Mouse (Mus musculus): ENCODE results near the gene Hsd17b1. TPM values are rescaled to one million over a fixed set of nuclear protein-coding genes. Genes with fewer than 3 reads are reported as not detected.

Hsd17b1 gene
- not detected for total RNA-seq (2021)

GRCm38 (mm10) chr11:101078121-101078520 lies at the start of gene Hsd17b1:
Gene Hsd17b1, plus strand, starts transcription at chr11:101078411.
- DNase-seq: no peak

- no peak for DNase-seq
These were observed 48.9 kb upstream of the Hsd17b1 start for GRCm38 (mm10) chr11:101029320-101029719.

- peak; percentile 36 for DNase-seq
These were observed 47.9 kb upstream of the Hsd17b1 start for GRCm38 (mm10) chr11:101030136-101030807.

- DNase-seq: no peak
These were observed 47.4 kb upstream of the Hsd17b1 start for GRCm38 (mm10) chr11:101030808-101031156.

GRCm38 (mm10) chr11:101031470-101031869 lies 46.7 kb upstream of the Hsd17b1 start:
- no peak for DNase-seq

DNA sequence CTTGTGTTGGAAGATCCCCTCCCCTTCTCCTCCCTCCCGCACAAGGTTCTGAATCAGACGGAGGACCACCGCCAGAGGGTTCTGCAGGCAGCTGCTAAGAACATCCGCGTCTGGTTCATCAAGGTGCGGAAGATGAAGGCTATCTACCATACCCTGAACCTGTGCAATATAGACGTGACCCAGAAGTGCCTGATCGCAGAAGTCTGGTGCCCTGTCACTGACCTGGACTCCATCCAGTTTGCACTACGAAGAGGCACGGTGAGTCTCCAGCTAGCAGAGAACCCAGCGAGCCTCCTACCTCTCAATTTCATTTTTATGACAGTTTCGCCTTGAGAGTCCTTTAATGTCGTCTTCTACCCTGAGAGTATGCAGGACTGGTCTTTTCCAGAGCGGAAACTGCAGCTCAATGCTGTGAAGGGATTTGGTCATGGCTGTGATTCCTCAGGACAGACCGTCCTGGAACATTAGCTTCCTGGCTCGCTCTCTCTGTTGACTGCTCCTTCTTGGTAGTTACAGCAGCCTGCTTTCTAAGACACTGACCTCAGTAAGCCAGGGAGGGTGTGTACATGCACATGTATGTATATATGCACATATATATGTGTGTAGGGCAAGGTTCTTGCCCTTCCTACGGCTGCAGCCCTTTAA lies 44.2 kb upstream of the Hsd17b1 start:
- DNase-seq: no peak

- no peak for DNase-seq
These were observed 43.4 kb upstream of the Hsd17b1 start for GRCm38 (mm10) chr11:101034614-101035327.

DNA sequence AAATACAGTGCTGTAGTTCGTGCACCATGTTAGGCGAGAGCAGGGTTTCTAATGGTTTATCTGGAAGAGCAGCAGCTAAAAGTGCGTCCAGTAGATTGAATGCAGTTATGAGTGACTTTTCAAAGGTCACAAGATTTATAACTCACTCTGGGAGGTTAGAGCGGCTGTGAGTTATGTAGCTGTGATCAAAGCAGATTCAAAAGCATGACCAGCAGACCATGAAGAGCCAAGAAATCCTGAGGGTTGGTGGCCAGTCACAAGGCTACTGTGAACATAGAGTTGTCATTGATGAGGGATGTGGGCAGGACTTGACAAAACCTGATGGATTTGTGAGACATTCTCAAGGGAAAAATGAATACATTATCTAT lies 42.9 kb upstream of the Hsd17b1 start:
- DNase-seq: no peak

- DNase-seq: no peak
These were observed 40.4 kb upstream of the Hsd17b1 start for GRCm38 (mm10) chr11:101037795-101038194.

GRCm38 (mm10) chr11:101045826-101046225 lies 32.4 kb upstream of the Hsd17b1 start:
- no peak for DNase-seq

DNA sequence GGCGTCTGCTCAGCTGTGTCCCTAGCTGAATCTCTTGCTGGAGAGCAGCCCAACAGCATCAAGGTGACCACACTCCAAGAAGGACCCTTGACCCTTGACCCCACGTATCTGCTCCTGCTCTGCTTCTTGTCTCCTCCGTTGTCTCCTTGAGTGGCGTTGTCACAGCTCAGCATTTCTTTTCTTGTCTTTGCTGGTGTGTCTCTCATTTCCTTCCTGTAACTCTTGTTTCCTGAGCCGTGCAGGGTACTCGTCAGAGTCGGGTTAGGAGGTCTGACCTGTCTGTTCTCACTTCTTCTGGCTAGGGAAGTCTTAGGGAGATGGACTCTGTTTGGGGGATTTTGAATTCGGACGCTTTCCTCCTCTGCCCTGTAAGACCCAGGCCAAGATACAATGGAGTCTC lies 31.8 kb upstream of the Hsd17b1 start:
- DNase-seq: no peak

DNA sequence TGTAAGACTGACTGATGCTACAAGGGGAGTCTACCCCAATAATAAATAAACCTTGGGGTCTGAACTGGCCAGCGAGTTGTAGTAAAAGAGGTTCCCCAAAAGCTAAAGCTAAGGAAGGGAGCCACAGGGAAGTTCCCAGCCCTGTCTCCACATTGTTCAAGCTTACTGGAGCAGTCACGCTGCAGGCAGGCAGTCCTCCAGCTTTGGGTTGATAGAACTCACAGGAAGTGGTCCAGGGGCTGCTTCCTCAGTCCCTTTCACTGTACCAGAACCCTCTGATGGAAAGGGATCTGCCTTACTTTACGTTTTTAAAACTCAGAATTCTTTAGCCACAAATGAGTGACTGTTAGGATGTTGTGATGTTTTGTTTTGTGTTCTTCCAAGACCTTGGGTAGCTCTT lies 30.7 kb upstream of the Hsd17b1 start:
- DNase-seq: no peak

GRCm38 (mm10) chr11:101050359-101050758 lies 27.9 kb upstream of the Hsd17b1 start:
- no peak for DNase-seq

DNA sequence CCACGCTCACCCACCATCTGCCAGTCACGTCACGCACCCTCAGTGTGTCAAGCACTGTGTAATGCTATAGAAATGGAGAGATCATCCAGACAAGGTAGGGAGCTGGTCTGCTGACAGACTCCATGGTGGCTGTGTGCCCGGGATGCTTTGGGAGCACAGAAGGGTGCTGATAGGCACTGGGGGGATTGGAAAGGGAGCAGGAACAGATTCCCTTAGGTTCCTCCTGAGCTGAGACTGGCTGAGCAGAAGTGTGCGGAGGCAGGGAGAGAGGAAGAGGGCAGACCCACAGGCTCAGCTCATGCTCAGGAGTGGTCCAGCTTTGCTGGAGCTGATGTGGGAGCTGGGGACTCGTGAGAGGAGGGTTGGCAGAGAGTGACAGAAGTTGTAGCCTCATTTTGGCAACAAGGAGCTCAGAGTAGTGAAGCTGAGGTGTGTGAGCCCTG lies 27.1 kb upstream of the Hsd17b1 start:
- DNase-seq: no peak

- DNase-seq: no peak
These were observed 26.6 kb upstream of the Hsd17b1 start for GRCm38 (mm10) chr11:101051617-101052016.

DNA sequence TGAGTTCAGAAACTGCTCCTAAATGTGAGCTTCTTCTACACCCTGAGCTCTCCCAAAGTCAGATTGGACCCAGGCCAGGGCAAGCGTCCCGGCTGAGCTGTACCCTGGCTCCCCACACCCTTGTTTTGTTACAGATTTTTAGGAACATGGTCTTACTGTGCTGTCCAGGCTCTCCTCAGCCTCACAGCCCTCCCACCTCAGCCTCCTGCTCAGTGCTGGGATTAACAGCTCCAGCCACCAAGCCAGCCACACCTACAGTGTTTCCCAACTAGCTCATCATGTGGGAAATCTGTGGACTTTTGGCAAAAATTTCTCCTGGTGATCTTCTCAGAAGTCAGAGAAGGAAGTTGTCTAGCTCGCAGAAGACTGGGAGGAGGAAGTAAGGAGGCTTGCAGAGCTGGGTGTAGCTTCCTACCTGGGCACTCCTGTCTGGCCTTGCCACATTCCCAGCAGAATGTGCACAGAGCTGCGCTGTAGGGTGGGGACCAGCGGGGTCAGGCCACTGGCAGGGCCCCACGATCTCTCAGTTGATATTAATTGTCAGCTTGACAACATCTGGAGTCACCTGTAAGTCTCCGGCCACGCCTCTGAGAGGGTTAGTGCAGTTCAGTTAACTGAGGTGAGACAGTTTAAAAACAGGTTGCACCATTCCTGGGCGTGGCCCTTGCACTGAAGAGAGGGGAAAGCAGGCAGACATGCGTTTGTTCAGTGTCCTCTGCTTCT lies 25.3 kb upstream of the Hsd17b1 start:
- peak; percentile 62 for DNase-seq

DNA sequence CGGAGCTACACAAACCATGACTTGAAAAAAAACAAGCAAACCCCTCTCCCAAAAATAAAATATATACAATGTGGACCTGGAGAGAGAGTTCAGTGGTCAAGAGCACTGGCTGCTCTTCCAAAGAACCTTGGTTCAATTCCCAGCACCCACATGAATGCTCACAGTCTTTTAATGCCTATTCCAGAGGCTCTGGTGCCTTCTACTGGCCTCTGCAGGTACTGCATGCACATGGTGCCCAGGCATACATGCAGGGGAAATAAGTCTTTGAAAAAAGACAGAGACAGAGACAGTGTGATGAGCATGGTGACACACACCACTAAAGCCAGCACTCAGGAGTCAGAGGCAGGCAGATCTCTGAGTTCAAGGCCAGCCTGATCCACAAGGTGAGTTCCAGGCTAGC lies 24.2 kb upstream of the Hsd17b1 start:
- DNase-seq: no peak

GRCm38 (mm10) chr11:101055418-101055817 lies 22.8 kb upstream of the Hsd17b1 start:
- DNase-seq: peak; percentile 43

GRCm38 (mm10) chr11:101056885-101057284 lies 21.3 kb upstream of the Hsd17b1 start:
- peak; percentile 70 for DNase-seq

DNA sequence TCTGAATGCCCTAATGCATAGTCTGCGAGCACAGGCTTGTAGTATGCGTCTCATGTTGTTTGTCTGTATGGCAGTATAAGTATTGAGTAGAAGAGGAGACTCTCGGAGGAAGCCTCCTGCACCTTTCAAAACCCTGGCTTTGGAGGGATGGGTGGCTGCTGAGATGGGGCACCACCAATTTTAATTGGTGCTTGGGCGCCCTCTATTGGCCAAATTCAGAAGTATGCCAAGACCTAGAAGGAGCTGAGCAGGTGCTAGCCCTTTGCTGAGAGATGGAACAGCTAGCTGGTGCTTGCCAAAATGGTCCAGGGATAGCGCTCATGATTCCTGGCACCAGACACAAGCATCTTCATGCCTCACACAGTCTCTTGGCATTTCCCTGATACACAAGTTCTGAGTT lies 20.4 kb upstream of the Hsd17b1 start:
- peak; percentile 95 for DNase-seq

DNA sequence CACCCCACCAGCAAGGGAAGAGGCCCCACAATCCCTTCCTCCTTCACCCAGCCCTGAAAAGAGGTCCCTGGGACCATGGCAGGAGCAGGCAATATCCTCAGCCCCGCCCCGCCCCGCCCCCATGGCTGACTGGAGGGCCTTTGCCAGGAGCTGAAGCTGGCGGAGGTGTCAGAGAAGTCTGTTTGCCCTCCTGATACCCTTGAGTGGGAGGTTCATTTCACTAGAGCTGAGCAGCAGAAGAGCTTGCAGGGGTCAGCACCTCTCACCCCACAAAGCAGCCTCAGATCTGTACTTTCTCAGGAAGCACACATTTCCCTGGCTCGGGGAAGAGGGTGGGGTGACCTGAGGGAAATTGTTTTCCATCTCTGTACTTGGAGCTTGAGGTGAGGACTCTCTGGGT lies 19.5 kb upstream of the Hsd17b1 start:
- peak; percentile 66 for DNase-seq

- DNase-seq: no peak
These were observed 18.7 kb upstream of the Hsd17b1 start for GRCm38 (mm10) chr11:101059473-101059872.

DNA sequence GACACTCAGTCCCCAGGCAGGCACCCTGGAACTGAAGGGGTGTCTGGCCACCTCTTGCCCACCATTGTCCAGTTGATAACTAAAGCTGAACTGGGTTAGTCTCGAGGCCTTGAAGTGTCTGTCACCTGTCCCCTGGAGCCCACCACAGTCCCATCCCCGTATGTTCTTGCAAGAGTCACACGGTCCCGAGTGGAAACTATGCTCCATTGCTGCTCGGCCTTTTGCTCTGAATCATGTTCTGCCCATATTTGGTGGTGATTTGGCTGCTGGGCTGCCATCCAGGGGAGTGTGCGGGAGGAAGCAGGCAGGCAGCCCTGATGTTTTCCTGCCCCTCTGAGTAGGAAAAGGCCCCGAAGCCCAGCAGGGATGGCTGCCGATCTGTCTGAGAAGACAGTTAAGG lies 18.1 kb upstream of the Hsd17b1 start:
- DNase-seq: peak; percentile 87
